Mouse (Mus musculus): ENCODE results near the gene Mcemp1. TPM values are rescaled to one million over a fixed set of nuclear protein-coding genes. Genes with fewer than 3 reads are reported as not detected.

Gene Mcemp1
- polyA plus RNA-seq, 1 experiment from 2014 or later, result 0.07 TPM

GRCm38 (mm10) chr8:3648990-3649389 is 16.6 kb upstream of the Mcemp1 start:
- DNase-seq (ENCODE audit: low spot score), result no peak
- Histone ChIP-seq H3K27ac (replicated peaks) (no peak overlapping the region), H3K4me3 (no peak overlapping the region), H3K4me1 (no peaks in the 10 kb centered on the region), H3K27me3 (ENCODE audit: low read depth, poor library complexity, severe bottlenecking) (no peaks in the 10 kb centered on the region), H3K36me3 (no peaks in the 10 kb centered on the region), H3K9me3 (replicated peaks) (no peaks in the 10 kb centered on the region)
- 44% methylated on average over 1 of the region's 1 CpGs for whole genome bisulfite sequencing

DNA sequence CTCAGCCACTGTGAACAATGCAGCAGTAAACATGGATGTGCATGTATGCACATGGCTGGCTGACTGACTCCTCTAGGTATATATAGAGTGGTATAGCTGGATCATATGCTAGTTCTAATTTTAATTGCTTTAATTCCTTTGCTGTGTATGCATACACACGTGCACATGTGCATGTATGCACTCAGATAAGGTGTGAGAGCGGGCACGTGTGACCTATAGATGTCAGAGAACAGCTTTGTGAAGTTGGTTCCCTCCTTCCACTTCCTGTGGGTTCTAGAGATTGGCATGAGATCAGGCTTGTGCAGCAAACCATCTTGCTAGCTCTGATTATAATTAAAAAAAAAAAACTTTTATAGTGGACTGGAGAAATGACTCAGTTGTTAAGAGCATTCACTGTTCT is 12.7 kb upstream of the Mcemp1 start:
- 71% methylated on average over 3 of the region's 3 CpGs for WGBS
- Histone ChIP-seq H3K36me3 (no peaks in the 10 kb centered on the region), H3K4me3 (no peak overlapping the region), H3K27ac (replicated peaks) (no peak overlapping the region), H3K27me3 (ENCODE audit: low read depth, poor library complexity, severe bottlenecking) (no peaks in the 10 kb centered on the region), H3K4me1 (peaks cover 11% of the 10 kb centered on the region), H3K9me3 (replicated peaks) (no peaks in the 10 kb centered on the region)
- DNase-seq (ENCODE audit: low spot score), result no peak

GRCm38 (mm10) chr8:3654726-3655508 is 10.6 kb upstream of the Mcemp1 start:
- Histone ChIP-seq H3K36me3 (no peaks in the 10 kb centered on the region), H3K27ac (replicated peaks) (no peak overlapping the region), H3K27me3 (ENCODE audit: low read depth, poor library complexity, severe bottlenecking) (no peaks in the 10 kb centered on the region), H3K4me1 (peaks cover 11% of the 10 kb centered on the region), H3K4me3 (no peak overlapping the region), H3K9me3 (replicated peaks) (no peaks in the 10 kb centered on the region)
- 77% methylated on average over 11 of the region's 11 CpGs for WGBS
- no peak for DNase-seq (ENCODE audit: low spot score)

GRCm38 (mm10) chr8:3655526-3655925 is 10.0 kb upstream of the Mcemp1 start, which contains the start of gene Retn:
Gene Retn (plus strand): TSS chr8:3655770.
- Histone ChIP-seq H3K4me3 (no peak within 1 kb of the TSS), H3K9me3 (replicated peaks) (no peaks in the 10 kb centered on the region), H3K27ac (replicated peaks) (no peak within 1 kb of the TSS), H3K36me3 (no peaks in the 10 kb centered on the region), H3K4me1 (peaks cover 11% of the 10 kb centered on the region), H3K27me3 (ENCODE audit: low read depth, poor library complexity, severe bottlenecking) (no peaks in the 10 kb centered on the region)
- 73% methylated on average over 3 of the region's 3 CpGs for WGBS
- DNase-seq (ENCODE audit: low spot score), result no peak

DNA sequence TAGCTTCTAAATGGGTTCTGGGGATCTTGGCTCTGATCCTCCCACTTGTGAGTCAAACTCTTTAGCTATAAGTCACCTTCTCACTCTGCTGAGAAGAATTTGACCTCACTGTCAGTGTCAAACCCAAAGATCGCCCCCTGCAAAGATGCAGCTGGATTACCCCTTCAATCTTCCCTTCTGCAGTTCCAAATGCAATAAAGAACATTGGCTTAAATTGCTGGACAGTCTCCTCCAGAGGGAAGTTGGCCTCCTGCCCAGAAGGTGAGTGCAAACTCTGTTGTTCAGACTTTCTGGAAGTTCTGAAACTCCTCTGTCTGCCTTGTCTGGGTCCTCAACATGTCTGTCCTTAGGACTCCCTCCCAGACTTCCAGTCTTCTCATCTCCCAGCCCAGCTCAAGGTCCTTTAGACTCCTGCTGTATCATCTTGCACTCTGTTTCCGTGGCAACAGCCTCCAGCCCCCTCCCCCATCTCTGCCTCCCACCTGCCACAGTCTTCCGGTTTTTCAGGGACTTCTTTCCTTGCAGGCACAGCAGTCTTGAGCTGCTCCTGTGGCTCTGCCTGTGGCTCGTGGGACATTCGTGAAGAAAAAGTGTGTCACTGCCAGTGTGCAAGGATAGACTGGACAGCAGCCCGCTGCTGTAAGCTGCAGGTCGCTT is 8.7 kb upstream of the Mcemp1 start:
- peaks cover 11% of the 10 kb centered on the region for H3K4me1 ChIP-seq
- 25% methylated on average over 7 of the region's 7 CpGs for WGBS
- no peaks in the 10 kb centered on the region for H3K27me3 ChIP-seq (ENCODE audit: low read depth, poor library complexity, severe bottlenecking)
- peak overlapping the region; percentile 30; the same call in 1 of the 2 replicates for H3K4me3 ChIP-seq
- peak overlapping the region; percentile 19; the same call in 1 of the 2 replicates for H3K27ac ChIP-seq (replicated peaks)
- H3K9me3 ChIP-seq (replicated peaks), result no peaks in the 10 kb centered on the region
- DNase-seq (ENCODE audit: low spot score), result peak; percentile 53
- no peaks in the 10 kb centered on the region for H3K36me3 ChIP-seq

DNA sequence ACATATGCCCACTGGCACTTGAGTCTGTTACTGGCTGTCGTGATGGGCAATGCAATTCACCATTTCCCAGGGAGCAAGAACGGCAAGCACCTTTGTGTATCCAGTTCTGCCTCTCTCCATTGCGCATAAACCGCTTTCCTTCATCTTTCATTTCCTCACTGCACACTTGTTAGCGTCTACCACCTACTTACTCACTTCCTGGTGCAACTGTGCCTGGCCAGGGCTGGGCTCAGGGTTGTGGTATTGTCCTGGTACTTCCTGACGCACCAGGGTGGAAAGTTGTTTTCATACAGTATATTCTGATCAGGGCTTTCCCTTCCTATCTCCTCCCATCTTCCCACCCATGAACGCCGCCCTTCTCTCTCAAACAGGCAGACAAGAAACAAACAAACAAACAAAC is 4.7 kb upstream of the Mcemp1 start:
- peaks cover 11% of the 10 kb centered on the region for H3K4me1 ChIP-seq
- H3K36me3 ChIP-seq, result no peaks in the 10 kb centered on the region
- H3K4me3 ChIP-seq, result no peak overlapping the region
- no peaks in the 10 kb centered on the region for H3K27me3 ChIP-seq (ENCODE audit: low read depth, poor library complexity, severe bottlenecking)
- H3K27ac ChIP-seq (replicated peaks), result no peak overlapping the region
- no peak for DNase-seq (ENCODE audit: low spot score)
- WGBS, result 88% methylated on average over 8 of the region's 8 CpGs
- no peaks in the 10 kb centered on the region for H3K9me3 ChIP-seq (replicated peaks)

DNA sequence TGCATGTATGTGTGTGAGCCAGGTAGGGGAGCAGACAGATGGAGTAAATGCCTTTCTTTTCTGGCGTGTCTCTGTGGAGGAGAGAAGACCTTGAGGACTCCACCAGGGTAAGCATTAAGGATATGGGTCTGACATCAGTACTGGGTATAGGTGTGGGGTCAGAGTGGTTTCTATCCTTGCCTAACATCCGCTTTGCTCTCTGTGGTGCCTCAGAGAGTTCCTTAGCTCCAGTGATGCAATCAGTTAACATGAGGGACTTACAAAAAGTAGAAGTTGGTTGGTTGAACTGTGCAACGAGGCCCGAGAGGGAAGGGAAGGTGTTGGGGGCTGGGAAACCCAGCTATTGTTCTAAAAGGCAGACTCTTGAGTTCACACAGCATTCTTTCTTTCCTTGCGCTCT is 1.1 kb upstream of the Mcemp1 start:
- no peaks in the 10 kb centered on the region for H3K4me1 ChIP-seq
- H3K4me3 ChIP-seq, result no peak overlapping the region
- H3K36me3 ChIP-seq, result no peaks in the 10 kb centered on the region
- H3K27ac ChIP-seq (replicated peaks), result no peak overlapping the region
- DNase-seq (ENCODE audit: low spot score), result no peak
- H3K9me3 ChIP-seq (replicated peaks), result no peaks in the 10 kb centered on the region
- H3K27me3 ChIP-seq (ENCODE audit: low read depth, poor library complexity, severe bottlenecking), result no peaks in the 10 kb centered on the region
- WGBS, result 64% methylated on average over 5 of the region's 5 CpGs

DNA sequence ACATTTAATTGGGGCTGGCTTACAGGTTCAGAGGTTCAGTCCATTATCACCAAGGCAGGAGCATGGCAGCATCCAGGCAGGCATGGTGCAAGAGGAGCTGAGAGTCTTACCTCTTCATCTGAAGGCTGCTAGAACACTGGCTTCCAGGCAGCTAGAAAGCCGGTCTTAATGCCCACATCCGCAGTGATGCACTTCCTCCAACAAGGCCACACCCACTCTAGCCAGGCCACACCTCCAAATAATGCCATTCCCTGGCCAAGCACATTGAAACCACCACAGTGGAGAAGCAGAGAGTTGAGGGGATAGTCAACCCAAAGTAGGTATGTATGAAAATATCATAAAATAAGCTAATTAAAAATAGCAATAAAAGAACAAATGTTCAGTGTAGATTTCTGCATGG is 4.8 kb downstream of the Mcemp1 start:
- H3K4me3 ChIP-seq, result no peak overlapping the region
- H3K9me3 ChIP-seq (replicated peaks), result no peaks in the 10 kb centered on the region
- no peaks in the 10 kb centered on the region for H3K36me3 ChIP-seq
- peaks cover 7% of the 10 kb centered on the region for H3K4me1 ChIP-seq
- H3K27me3 ChIP-seq (ENCODE audit: low read depth, poor library complexity, severe bottlenecking), result no peaks in the 10 kb centered on the region
- 78% methylated on average over 2 of the region's 2 CpGs for WGBS
- H3K27ac ChIP-seq (replicated peaks), result no peak overlapping the region
- DNase-seq (ENCODE audit: low spot score), result no peak

GRCm38 (mm10) chr8:3671980-3672491 is 6.5 kb downstream of the Mcemp1 start, which contains the start of gene Fcor:
Gene Fcor (minus strand): TSS chr8:3672362.
- H3K27ac ChIP-seq (replicated peaks), result peak within 1 kb of the TSS; percentile 88
- H3K4me1 ChIP-seq, result peaks cover 12% of the 10 kb centered on the region
- peak; percentile 85 for DNase-seq (ENCODE audit: low spot score)
- H3K9me3 ChIP-seq (replicated peaks), result no peaks in the 10 kb centered on the region
- H3K4me3 ChIP-seq, result peak within 1 kb of the TSS; percentile 64
- H3K36me3 ChIP-seq, result no peaks in the 10 kb centered on the region
- WGBS, result under 1% methylated on average over 23 of the region's 23 CpGs
- H3K27me3 ChIP-seq (ENCODE audit: low read depth, poor library complexity, severe bottlenecking), result no peaks in the 10 kb centered on the region

DNA sequence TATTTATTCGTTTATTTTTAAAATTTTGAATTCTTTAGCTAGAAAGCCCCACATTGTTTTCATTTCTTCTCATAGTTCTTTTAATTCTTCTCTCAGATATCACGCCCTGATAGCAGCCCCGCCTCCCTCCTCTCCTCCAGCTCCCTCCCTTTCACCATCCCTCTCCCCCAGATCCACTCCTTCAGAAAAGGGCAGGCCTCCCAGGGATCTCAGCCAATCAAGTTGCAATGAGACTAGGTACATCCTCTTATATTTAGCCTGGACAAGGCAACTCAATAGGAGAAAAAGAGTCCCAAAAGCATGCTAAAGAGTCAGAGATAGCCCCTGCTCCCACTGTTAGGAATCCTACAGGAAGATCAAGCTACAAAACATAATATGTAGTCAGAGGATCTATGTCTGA is 9.1 kb downstream of the Mcemp1 start:
- H3K27ac ChIP-seq (replicated peaks), result no peak overlapping the region
- no peak overlapping the region for H3K4me3 ChIP-seq
- no peaks in the 10 kb centered on the region for H3K9me3 ChIP-seq (replicated peaks)
- peaks cover 22% of the 10 kb centered on the region for H3K4me1 ChIP-seq
- H3K36me3 ChIP-seq, result peaks cover 13% of the 10 kb centered on the region
- H3K27me3 ChIP-seq (ENCODE audit: low read depth, poor library complexity, severe bottlenecking), result no peaks in the 10 kb centered on the region
- DNase-seq (ENCODE audit: low spot score), result no peak
- 48% methylated on average over 3 of the region's 3 CpGs for WGBS

DNA sequence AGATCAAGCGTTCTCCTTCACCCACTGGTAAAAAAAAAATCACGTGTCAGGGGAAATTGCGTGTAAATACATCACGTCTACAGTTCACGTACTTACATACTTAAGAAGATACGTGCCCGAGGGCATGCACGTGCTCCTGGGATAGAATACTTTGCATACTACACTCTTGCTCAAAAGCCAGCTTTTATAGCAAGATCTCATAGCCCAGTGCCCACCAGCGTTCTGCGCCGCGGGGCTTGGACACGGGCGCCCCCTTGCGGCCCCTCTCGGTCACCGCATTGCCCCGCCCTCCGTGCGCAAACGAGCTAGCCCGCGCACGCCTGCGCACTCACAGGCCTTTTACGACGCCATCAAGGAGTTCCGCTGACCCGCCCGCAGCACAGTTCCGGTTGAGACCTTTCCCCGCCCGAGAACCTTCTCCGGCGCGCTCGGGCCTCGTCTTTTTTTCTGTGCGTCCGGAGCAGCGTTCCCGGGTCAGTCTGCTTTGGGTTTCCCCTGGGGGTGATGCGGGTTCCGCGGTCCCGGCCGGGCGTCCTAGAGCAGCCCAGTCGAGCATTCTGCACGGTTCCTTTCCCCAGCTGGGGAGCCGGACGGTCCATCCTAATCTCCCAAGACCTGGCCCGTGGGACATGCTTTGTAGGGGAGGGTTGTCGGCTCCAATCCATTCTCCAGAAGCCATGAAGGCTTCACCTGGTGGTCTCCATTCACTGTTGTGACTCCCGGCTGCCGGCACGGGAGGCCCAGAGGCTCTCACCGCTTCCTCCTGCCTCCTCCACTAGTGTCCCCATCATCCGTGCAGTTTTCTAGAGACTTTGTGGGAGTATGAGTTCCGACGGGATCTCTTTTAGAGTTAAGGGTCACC is 10.8 kb downstream of the Mcemp1 start, which contains the start of gene Trappc5:
Gene Trappc5 (plus strand): TSS at position 169 of the 862 bp plus-strand sequence.
- Histone ChIP-seq H3K4me1 (peaks cover 22% of the 10 kb centered on the region), H3K9me3 (replicated peaks) (no peaks in the 10 kb centered on the region)
- WGBS, result 2% methylated on average over 61 of the region's 61 CpGs

DNA sequence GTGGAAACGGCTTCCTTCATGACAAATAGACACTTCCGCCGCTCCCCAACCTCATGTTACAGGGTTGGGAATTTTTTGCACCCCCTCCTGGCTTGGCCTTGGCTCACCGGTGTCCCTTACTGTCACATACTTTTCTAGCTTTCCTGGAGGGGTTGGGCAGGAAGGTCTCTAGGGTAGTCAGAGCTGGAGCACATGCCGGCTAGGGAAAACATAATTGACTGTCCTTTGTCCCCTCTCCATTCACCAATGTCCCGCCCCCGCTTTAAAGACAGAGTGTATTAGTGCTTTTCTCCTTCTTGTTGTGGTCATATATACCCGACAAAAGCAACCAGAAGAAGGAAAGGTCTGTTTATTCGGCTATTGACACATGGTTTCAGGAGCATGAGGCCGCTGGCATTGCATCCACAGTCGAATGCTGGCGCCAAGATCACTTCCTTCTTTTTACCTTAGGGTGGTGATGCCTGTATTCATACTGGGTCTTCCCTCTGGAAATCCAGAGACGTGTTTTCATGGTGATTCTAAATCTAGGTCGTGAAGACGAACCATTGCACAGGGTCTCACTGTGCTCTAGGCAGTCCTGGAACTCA is 11.5 kb downstream of the Mcemp1 start:
- Histone ChIP-seq H3K27me3 (ENCODE audit: low read depth, poor library complexity, severe bottlenecking) (no peaks in the 10 kb centered on the region), H3K27ac (replicated peaks) (peak overlapping the region; percentile 95), H3K36me3 (peaks cover 37% of the 10 kb centered on the region), H3K4me1 (peaks cover 22% of the 10 kb centered on the region), H3K4me3 (peak overlapping the region; percentile 89), H3K9me3 (replicated peaks) (no peaks in the 10 kb centered on the region)
- DNase-seq (ENCODE audit: low spot score), result peak; percentile 17
- WGBS, result 11% methylated on average over 15 of the region's 15 CpGs

More for the DNA sequence above, 10.8 kb downstream of the Mcemp1 start, which contains the start of gene Trappc5:
- peak within 1 kb of the TSS; percentile 95 for H3K27ac ChIP-seq (replicated peaks)
- H3K4me3 ChIP-seq, result peak within 1 kb of the TSS; percentile 89
- H3K27me3 ChIP-seq (ENCODE audit: low read depth, poor library complexity, severe bottlenecking), result no peaks in the 10 kb centered on the region
- peak; percentile 93 for DNase-seq (ENCODE audit: low spot score)
- peaks cover 30% of the 10 kb centered on the region for H3K36me3 ChIP-seq

Measured in midbrain, embryonic 10.5 days (tissue).